Mouse (Mus musculus): Measurements from ENCODE around the gene Itprid1. TPM values are rescaled to one million over a fixed set of nuclear protein-coding genes. Genes with fewer than 3 reads are reported as not detected.

The Itprid1 gene
- 1 to 10 TPM; 1.5 to 1.6 TPM for total RNA-seq (2021)

- no peak for DNase-seq (ENCODE audit: extremely low spot score in 1 of 2, low spot score in 1 of 2)
Measured at GRCm38 (mm10) chr6:55836650-55837320, at the start of gene Itprid1. TSS of gene Itprid1 (plus strand) at chr6:55836895.

- DNase-seq (ENCODE audit: extremely low spot score in 1 of 2, low spot score in 1 of 2) = no peak
Measured at GRCm38 (mm10) chr6:55789557-55789956, 47.1 kb upstream of the Itprid1 start.

GRCm38 (mm10) chr6:55791852-55792496, 44.7 kb upstream of the Itprid1 start:
- no peak for DNase-seq (ENCODE audit: extremely low spot score in 1 of 2, low spot score in 1 of 2)

GRCm38 (mm10) chr6:55792536-55792935, 44.2 kb upstream of the Itprid1 start:
- DNase-seq (ENCODE audit: extremely low spot score in 1 of 2, low spot score in 1 of 2) = no peak

GRCm38 (mm10) chr6:55802686-55803085, 34.0 kb upstream of the Itprid1 start:
- DNase-seq (ENCODE audit: extremely low spot score in 1 of 2, low spot score in 1 of 2) = no peak

- no peak for DNase-seq (ENCODE audit: extremely low spot score in 1 of 2, low spot score in 1 of 2)
Measured at GRCm38 (mm10) chr6:55803357-55803756, 33.3 kb upstream of the Itprid1 start.

- DNase-seq (ENCODE audit: extremely low spot score in 1 of 2, low spot score in 1 of 2) = peak in 1 of 2 experiments; percentile 55
Measured at GRCm38 (mm10) chr6:55803991-55804680, 32.6 kb upstream of the Itprid1 start.

GRCm38 (mm10) chr6:55804681-55805000, 32.1 kb upstream of the Itprid1 start:
- DNase-seq (ENCODE audit: extremely low spot score in 1 of 2, low spot score in 1 of 2) = no peak

- no peak for DNase-seq (ENCODE audit: extremely low spot score in 1 of 2, low spot score in 1 of 2)
Measured at GRCm38 (mm10) chr6:55805291-55806137, 31.2 kb upstream of the Itprid1 start.

GRCm38 (mm10) chr6:55806537-55806936, 30.2 kb upstream of the Itprid1 start:
- DNase-seq (ENCODE audit: extremely low spot score in 1 of 2, low spot score in 1 of 2) = no peak

- no peak for DNase-seq (ENCODE audit: extremely low spot score in 1 of 2, low spot score in 1 of 2)
Measured at GRCm38 (mm10) chr6:55808692-55809091, 28.0 kb upstream of the Itprid1 start.

GRCm38 (mm10) chr6:55811153-55811552, 25.5 kb upstream of the Itprid1 start:
- no peak for DNase-seq (ENCODE audit: extremely low spot score in 1 of 2, low spot score in 1 of 2)

GRCm38 (mm10) chr6:55812353-55812752, 24.3 kb upstream of the Itprid1 start:
- no peak for DNase-seq (ENCODE audit: extremely low spot score in 1 of 2, low spot score in 1 of 2)

GRCm38 (mm10) chr6:55814184-55814926, 22.3 kb upstream of the Itprid1 start:
- DNase-seq (ENCODE audit: extremely low spot score in 1 of 2, low spot score in 1 of 2) = no peak

- no peak for DNase-seq (ENCODE audit: extremely low spot score in 1 of 2, low spot score in 1 of 2)
Measured at GRCm38 (mm10) chr6:55816911-55817310, 19.8 kb upstream of the Itprid1 start.

GRCm38 (mm10) chr6:55829722-55830121, 7.0 kb upstream of the Itprid1 start:
- no peak for DNase-seq (ENCODE audit: extremely low spot score in 1 of 2, low spot score in 1 of 2)

GRCm38 (mm10) chr6:55852589-55852988, 15.9 kb downstream of the Itprid1 start:
- DNase-seq (ENCODE audit: extremely low spot score in 1 of 2, low spot score in 1 of 2) = no peak

- no peak for DNase-seq (ENCODE audit: extremely low spot score in 1 of 2, low spot score in 1 of 2)
Measured at GRCm38 (mm10) chr6:55856085-55856484, 19.4 kb downstream of the Itprid1 start.

- no peak for DNase-seq (ENCODE audit: extremely low spot score in 1 of 2, low spot score in 1 of 2)
Measured at GRCm38 (mm10) chr6:55865206-55865605, 28.5 kb downstream of the Itprid1 start.

- no peak for DNase-seq (ENCODE audit: extremely low spot score in 1 of 2, low spot score in 1 of 2)
Measured at GRCm38 (mm10) chr6:55879356-55879960, 42.8 kb downstream of the Itprid1 start.

Data from layer of hippocampus, postnatal 25 days (tissue).